Mouse (Mus musculus) small intestine, adult 2 months (tissue): ENCODE measurements at regions not wholly inside any gene's neighbourhood (a gene's known extent, or its start where the extent isn't known, plus 50 kb on each side); places are given as distances from the start of the nearest gene placed in this dataset.

ENCODE experiments used
- CTCF ChIP-seq: fragments of 200-500 bp; IDR thresholded peaks from 2 replicates; pipeline ENCODE4 v1.5.1; 2012; ENCODE audit warnings: low read depth, mild to moderate bottlenecking, control low read depth, inconsistent platforms, low read length, moderate library complexity, mixed read lengths; ENCODE audit not compliant: insufficient replicate concordance, insufficient read length; ENCODE audit errors: extremely low read depth
- POLR2A ChIP-seq: fragments of 200-500 bp; IDR thresholded peaks from 2 replicates; pipeline ENCODE4 v1.6.1; 2012; ENCODE audit warnings: low read depth, mild to moderate bottlenecking, control low read depth, inconsistent platforms, low read length, moderate library complexity

DNA sequence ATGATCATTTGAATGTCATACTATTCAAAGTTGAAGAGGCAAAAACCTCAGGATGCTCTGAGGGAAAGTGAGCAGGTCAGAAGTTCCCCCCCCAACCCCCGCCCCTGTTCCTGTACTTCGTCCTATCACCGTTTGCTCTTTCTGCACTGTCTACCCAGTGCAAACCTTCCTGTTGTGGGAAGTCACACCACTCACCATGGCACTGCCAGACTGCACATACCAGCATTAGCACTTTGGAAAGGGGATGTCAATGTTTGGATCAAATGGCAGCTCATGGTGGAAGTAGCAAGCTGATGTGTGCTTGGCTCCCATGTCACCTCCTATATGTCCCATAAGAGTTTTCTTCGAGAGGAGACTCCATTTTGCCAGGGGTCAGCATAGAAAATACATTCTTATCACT is 543.2 kb downstream of the Rnf144a start:
- TF ChIP-seq POLR2A = no peak
- TF ChIP-seq CTCF = no peak
